Mouse (Mus musculus): ENCODE results near the gene Sema4b. TPM values are rescaled to one million over a fixed set of nuclear protein-coding genes. Genes with fewer than 3 reads are reported as not detected.

Gene Sema4b
- polyA plus RNA-seq, 1 experiment from 2014 or later, result 20.9 TPM

- Histone ChIP-seq H3K9ac (no peak overlapping the region), H3K27ac (no peak overlapping the region), H3K4me1 (peaks cover 22% of the 10 kb centered on the region), H3K4me3 (no peak overlapping the region), H3K36me3 (peaks cover 33% of the 10 kb centered on the region), H3K4me2 (replicated peaks) (no peak overlapping the region), H3K27me3 (peaks cover 3% of the 10 kb centered on the region; the same call in 1 of the 2 replicates), H3K9me3 (replicated peaks) (no peaks in the 10 kb centered on the region)
- no peak for ATAC-seq (ENCODE audit: low FRiP score)
- WGBS, result 96% methylated on average over 12 of the region's 12 CpGs
These were observed 78.0 kb downstream of the Sema4b start for GRCm38 (mm10) chr7:80264606-80265005.

GRCm38 (mm10) chr7:80267764-80268163 is 81.1 kb downstream of the Sema4b start:
- Histone ChIP-seq H3K36me3 (peaks cover 42% of the 10 kb centered on the region), H3K4me2 (replicated peaks) (no peak overlapping the region), H3K4me1 (peaks cover 21% of the 10 kb centered on the region), H3K9ac (no peak overlapping the region), H3K27me3 (no peaks in the 10 kb centered on the region), H3K4me3 (no peak overlapping the region), H3K9me3 (replicated peaks) (no peaks in the 10 kb centered on the region), H3K27ac (no peak overlapping the region)
- WGBS, result 75% methylated on average over 1 of the region's 1 CpGs
- ATAC-seq (ENCODE audit: low FRiP score), result no peak

- peak within 1 kb of the TSS; percentile 84 for H3K9ac ChIP-seq
- peak; percentile 89 for ATAC-seq (ENCODE audit: low FRiP score)
- peaks cover 7% of the 10 kb centered on the region; the same call in 1 of the 2 replicates for H3K9me3 ChIP-seq (replicated peaks)
- peaks cover 52% of the 10 kb centered on the region for H3K36me3 ChIP-seq
- no peaks in the 10 kb centered on the region for H3K27me3 ChIP-seq
- peaks cover 21% of the 10 kb centered on the region for H3K4me1 ChIP-seq
- H3K27ac ChIP-seq, result peak within 1 kb of the TSS; percentile 75
- H3K4me3 ChIP-seq, result peak within 1 kb of the TSS; percentile 86
- WGBS, result 4% methylated on average over 21 of the region's 21 CpGs
- H3K4me2 ChIP-seq (replicated peaks), result peak within 1 kb of the TSS; percentile 96
These were observed 82.5 kb downstream of the Sema4b start, which contains the start of gene Vps33b for GRCm38 (mm10) chr7:80268897-80269750. Gene Vps33b, plus strand, starts transcription at chr7:80269649.

- H3K4me1 ChIP-seq, result peaks cover 21% of the 10 kb centered on the region
- H3K36me3 ChIP-seq, result peaks cover 52% of the 10 kb centered on the region
- H3K4me3 ChIP-seq, result peak overlapping the region; percentile 86
- 1% methylated on average over 23 of the region's 23 CpGs for WGBS
- H3K4me2 ChIP-seq (replicated peaks), result peak overlapping the region; percentile 96
- peak overlapping the region; percentile 84 for H3K9ac ChIP-seq
- H3K27me3 ChIP-seq, result no peaks in the 10 kb centered on the region
- peaks cover 13% of the 10 kb centered on the region for H3K9me3 ChIP-seq (replicated peaks)
- ATAC-seq (ENCODE audit: low FRiP score), result peak; percentile 72
- H3K27ac ChIP-seq, result peak overlapping the region; percentile 75
These were observed 83.2 kb downstream of the Sema4b start for GRCm38 (mm10) chr7:80269751-80270255.

- 90% methylated on average over 2 of the region's 2 CpGs for WGBS
These were observed 86.8 kb downstream of the Sema4b start for GRCm38 (mm10) chr7:80273456-80273855.

More at GRCm38 (mm10) chr7:80273456-80273855, 86.8 kb downstream of the Sema4b start:
- no peak overlapping the region for H3K27ac ChIP-seq
- peaks cover 63% of the 10 kb centered on the region for H3K36me3 ChIP-seq
- ATAC-seq (ENCODE audit: low FRiP score), result no peak
- H3K9ac ChIP-seq, result no peak overlapping the region
- H3K4me2 ChIP-seq (replicated peaks), result no peak overlapping the region
- H3K9me3 ChIP-seq (replicated peaks), result peaks cover 19% of the 10 kb centered on the region
- no peak overlapping the region for H3K4me3 ChIP-seq
- no peaks in the 10 kb centered on the region for H3K27me3 ChIP-seq
- peaks cover 20% of the 10 kb centered on the region for H3K4me1 ChIP-seq

Other genes starting within 250 kb of the Sema4b start
- gene Zfp710, start 162.0 kb upstream of the Sema4b start, polyA plus RNA-seq (2016; fragmentation: Nextera tagmentation; extraction: Ambion mirVana), result 26.0 and 26.4 TPM in 2 replicates
- gene Idh2, start 71.4 kb upstream of the Sema4b start, polyA plus RNA-seq (2016; fragmentation: Nextera tagmentation; extraction: Ambion mirVana), result 322 and 326 TPM in 2 replicates
- 37.5 and 40.5 TPM in 2 replicates for gene Cib1, start 46.0 kb downstream of the Sema4b start, polyA plus RNA-seq (2016; fragmentation: Nextera tagmentation; extraction: Ambion mirVana)
- gene Gdpgp1, start 46.0 kb downstream of the Sema4b start, polyA plus RNA-seq (2016; fragmentation: Nextera tagmentation; extraction: Ambion mirVana), result 4.6 and 4.9 TPM in 2 replicates
- 2.0 and 2.7 TPM in 2 replicates for gene Ttll13, start 59.5 kb downstream of the Sema4b start, polyA plus RNA-seq (2016; fragmentation: Nextera tagmentation; extraction: Ambion mirVana)
- gene Ngrn, start 74.4 kb downstream of the Sema4b start, polyA plus RNA-seq (2016; fragmentation: Nextera tagmentation; extraction: Ambion mirVana), result 55.0 and 55.1 TPM in 2 replicates
- gene Vps33b, start 82.8 kb downstream of the Sema4b start, polyA plus RNA-seq (2016; fragmentation: Nextera tagmentation; extraction: Ambion mirVana), result 21.1 and 22.9 TPM in 2 replicates
- 110 and 117 TPM in 2 replicates for gene Prc1, start 107.6 kb downstream of the Sema4b start, polyA plus RNA-seq (2016; fragmentation: Nextera tagmentation; extraction: Ambion mirVana)
- gene Rccd1, start 137.6 kb downstream of the Sema4b start, polyA plus RNA-seq (2016; fragmentation: Nextera tagmentation; extraction: Ambion mirVana), result 9.8 and 14.1 TPM in 2 replicates
- 56.2 and 60.6 TPM in 2 replicates for gene Unc45a, start 154.2 kb downstream of the Sema4b start, polyA plus RNA-seq (2016; fragmentation: Nextera tagmentation; extraction: Ambion mirVana)
- gene Hddc3, start 156.3 kb downstream of the Sema4b start, polyA plus RNA-seq (2016; fragmentation: Nextera tagmentation; extraction: Ambion mirVana), result 20.2 and 22.0 TPM in 2 replicates
- gene Man2a2, start 184.5 kb downstream of the Sema4b start, polyA plus RNA-seq (2016; fragmentation: Nextera tagmentation; extraction: Ambion mirVana), result 27.2 and 30.9 TPM in 2 replicates
- gene Fes, start 201.1 kb downstream of the Sema4b start, polyA plus RNA-seq (2016; fragmentation: Nextera tagmentation; extraction: Ambion mirVana), result 10.2 and 11.8 TPM in 2 replicates
- gene Furin, start 218.6 kb downstream of the Sema4b start, polyA plus RNA-seq (2016; fragmentation: Nextera tagmentation; extraction: Ambion mirVana), result 6.1 and 6.9 TPM in 2 replicates